Mouse (Mus musculus) MEL (cell line): Measurements from ENCODE around the gene Tnc. TPM values are rescaled to one million over a fixed set of nuclear protein-coding genes. Genes with fewer than 3 reads are reported as not detected.

Experiments
- DNase-seq: peaks from one replicate; pipeline ENCODE4 v3.0.0; 2011; ENCODE audit warnings: low read depth, low spot score
- H3K27ac ChIP-seq: 2 replicates; pipeline ENCODE4 v1.5.1; 2012; ENCODE audit warnings: low read depth, mild to moderate bottlenecking, control low read depth, low read length, moderate library complexity; ENCODE audit not compliant: control insufficient read depth
- H3K27me3 ChIP-seq, 2 experiments: fragments of 150-350 bp in 1 of 2; sonication (generic) in 1 of 2; 2 replicates each; pipeline ENCODE4 v1.6.1; 2012; ENCODE audit warnings: low read length in 2 of 2, mild to moderate bottlenecking in 2 of 2, improper control_type of control experiment in 1 of 2, moderate library complexity in 1 of 2; ENCODE audit not compliant: insufficient read depth in 2 of 2, control insufficient read depth in 1 of 2
- H3K36me3 ChIP-seq, 2 experiments: 2 replicates each; pipeline ENCODE4 v1.6.1; 2012 to 2014; ENCODE audit warnings: low read length in 2 of 2, improper control_type of control experiment in 1 of 2, inconsistent platforms in 1 of 2, mild to moderate bottlenecking in 1 of 2; ENCODE audit not compliant: insufficient read depth in 2 of 2, control insufficient read depth in 1 of 2
- H3K4me1 ChIP-seq, 2 experiments: fragments of 150-350 bp in 1 of 2; sonication (generic) in 1 of 2; 2 replicates each; pipeline ENCODE4 v1.6.1; 2012; ENCODE audit warnings: low read length in 2 of 2, improper control_type of control experiment in 1 of 2, mild to moderate bottlenecking in 1 of 2; ENCODE audit not compliant: insufficient read depth in 2 of 2, control insufficient read depth in 1 of 2
- H3K4me3 ChIP-seq, 2 experiments: fragments of 150-350 bp in 1 of 2; sonication (generic) in 1 of 2; 2 replicates each; pipeline ENCODE4 v1.5.1; 2012; ENCODE audit warnings: low read depth in 2 of 2, low read length in 2 of 2, mild to moderate bottlenecking in 2 of 2, moderate library complexity in 2 of 2, control low read depth in 1 of 2, improper control_type of control experiment in 1 of 2; ENCODE audit not compliant: control insufficient read depth in 1 of 2, insufficient read depth in 1 of 2
- H3K79me2 ChIP-seq: 2 replicates; pipeline ENCODE4 v1.6.1; 2012; ENCODE audit warnings: mild to moderate bottlenecking, low read length, moderate library complexity; ENCODE audit not compliant: control insufficient read depth, poor library complexity, insufficient read depth
- H3K9ac ChIP-seq: 2 replicates; pipeline ENCODE4 v1.6.1; 2012; ENCODE audit warnings: low read depth, mild to moderate bottlenecking, control low read depth, low read length, moderate library complexity; ENCODE audit not compliant: control insufficient read depth, poor library complexity, severe bottlenecking
- H3K9me3 ChIP-seq: fragments of 150-350 bp; sonication (generic); replicated peaks from 2 replicates; pipeline ENCODE4 v1.6.1; 2012; ENCODE audit warnings: mild to moderate bottlenecking, low read length, improper control_type of control experiment, moderate library complexity; ENCODE audit not compliant: insufficient read depth
- CHD1 ChIP-seq: IDR thresholded peaks from 2 replicates; pipeline ENCODE4 v1.6.1; 2012; ENCODE audit warnings: low read depth, mild to moderate bottlenecking, inconsistent platforms, low read length, improper control_type of control experiment
- ELF1 ChIP-seq: IDR thresholded peaks from 2 replicates; pipeline ENCODE4 v1.6.1; 2014; ENCODE audit warnings: low read depth, mild to moderate bottlenecking, inconsistent platforms, low read length, improper control_type of control experiment, moderate library complexity
- EP300 ChIP-seq, 2 experiments: IDR thresholded peaks; 2 replicates each; pipeline ENCODE4 v1.6.1; 2011; ENCODE audit warnings: improper control_type of control experiment in 2 of 2, low read length in 2 of 2, low read depth in 1 of 2, mild to moderate bottlenecking in 1 of 2
- ETS1 ChIP-seq: IDR thresholded peaks from 2 replicates; pipeline ENCODE4 v1.6.1; 2012; ENCODE audit warnings: low read depth, mild to moderate bottlenecking, inconsistent platforms, low read length, improper control_type of control experiment, moderate library complexity
- GABPA ChIP-seq: IDR thresholded peaks from 2 replicates; pipeline ENCODE4 v1.6.1; 2012; ENCODE audit warnings: low read depth, mild to moderate bottlenecking, inconsistent platforms, low read length, improper control_type of control experiment, moderate library complexity
- GATA1 ChIP-seq: IDR thresholded peaks from 2 replicates; pipeline ENCODE4 v1.6.1; 2011; ENCODE audit warnings: low read depth, low read length, improper control_type of control experiment
- JUND ChIP-seq: IDR thresholded peaks from 2 replicates; pipeline ENCODE4 v1.6.1; 2011; ENCODE audit warnings: low read depth, mild to moderate bottlenecking, improper control_type of control experiment, low read length
- MXI1 ChIP-seq: IDR thresholded peaks from 2 replicates; pipeline ENCODE4 v1.6.1; 2011; ENCODE audit warnings: mild to moderate bottlenecking, low read depth, low read length, improper control_type of control experiment
- MYC ChIP-seq: IDR thresholded peaks from 2 replicates; pipeline ENCODE4 v1.6.1; 2011; ENCODE audit warnings: low read depth, mild to moderate bottlenecking, low read length, improper control_type of control experiment, moderate library complexity
- NELFE ChIP-seq: IDR thresholded peaks from 2 replicates; pipeline ENCODE4 v1.6.1; 2011; ENCODE audit warnings: low read depth, low read length, improper control_type of control experiment
- POLR2AphosphoS2 ChIP-seq: IDR thresholded peaks from 2 replicates; pipeline ENCODE4 v1.6.1; 2011; ENCODE audit warnings: low read length, improper control_type of control experiment
- RAD21 ChIP-seq: IDR thresholded peaks from 2 replicates; pipeline ENCODE4 v1.6.1; 2011; ENCODE audit warnings: mild to moderate bottlenecking, low read depth, low read length, improper control_type of control experiment
- RCOR1 ChIP-seq: IDR thresholded peaks from 2 replicates; pipeline ENCODE4 v1.6.1; 2012; ENCODE audit warnings: low read depth, mild to moderate bottlenecking, inconsistent platforms, low read length, improper control_type of control experiment
- TAL1 ChIP-seq: IDR thresholded peaks from 2 replicates; pipeline ENCODE4 v1.6.1; 2012; ENCODE audit warnings: mild to moderate bottlenecking, inconsistent platforms, low read length, moderate library complexity, mixed read lengths
- TBP ChIP-seq: IDR thresholded peaks from 2 replicates; pipeline ENCODE4 v1.8.0; 2011; ENCODE audit warnings: low read depth, low read length, improper control_type of control experiment
- TCF12 ChIP-seq: IDR thresholded peaks from 2 replicates; pipeline ENCODE4 v1.6.1; 2014; ENCODE audit warnings: low read depth, mild to moderate bottlenecking, inconsistent platforms, low read length, improper control_type of control experiment, moderate library complexity
- USF1 ChIP-seq: IDR thresholded peaks from 2 replicates; pipeline ENCODE4 v1.6.1; 2014; ENCODE audit warnings: low read depth, mild to moderate bottlenecking, inconsistent platforms, low read length, improper control_type of control experiment, moderate library complexity
- ZNF384 ChIP-seq: IDR thresholded peaks from 2 replicates; pipeline ENCODE4 v1.6.1; 2012; ENCODE audit warnings: low read depth, mild to moderate bottlenecking, inconsistent platforms, low read length, improper control_type of control experiment
- polyA plus RNA-seq, 2 experiments: library from polyadenylated mRNA; stranded (reverse) in 1 of 2; unstranded in 1 of 2; fragments of >175 nt in 1 of 2; fragments of >200 nt in 1 of 2; gene quantifications; 2 replicates each; pipeline versions ENCODE4 v1.2.1 to v1.2.4; 2012; ENCODE audit warnings: low replicate concordance in 2 of 2, low read depth in 1 of 2; ENCODE audit not compliant: insufficient read length in 2 of 2, insufficient read depth in 1 of 2, missing spikeins in 1 of 2
- total RNA-seq: library from RNA; depleted of rRNA; stranded (reverse); fragments of 300-350 nt; gene quantifications from 2 replicates; pipeline ENCODE4 v1.2.3, GENCODE M21; 2012

The Tnc gene
- total and polyA plus RNA-seq, 3 experiments, result not detected

GRCm38 (mm10) chr4:63993462-63994113 is 53.2 kb downstream of the Tnc start:
- Histone ChIP-seq H3K9ac (no peak overlapping the region), H3K27me3 (no peaks in the 10 kb centered on the region), H3K9me3 (no peaks in the 10 kb centered on the region), H3K27ac (no peak overlapping the region), H3K79me2 (no peaks in the 10 kb centered on the region), H3K36me3 (no peaks in the 10 kb centered on the region), H3K4me3 (no peak overlapping the region), H3K4me1 (no peaks in the 10 kb centered on the region)
- TF ChIP-seq POLR2AphosphoS2 (no peak), ETS1 (no peak), ELF1 (no peak), EP300 (IDR thresholded peaks at IDR 0.05; ENCODE audit: low read depth in 1 of 2, low read length in 2 of 2) (no peak)
- no peak for DNase-seq

GRCm38 (mm10) chr4:63990216-63990615 is 56.6 kb downstream of the Tnc start:
- H3K27ac ChIP-seq, result no peak overlapping the region
- H3K36me3 ChIP-seq, result no peaks in the 10 kb centered on the region
- no peak for TF ChIP-seq MXI1
- TF ChIP-seq RCOR1, result no peak
- TF ChIP-seq, all 39 proteins: peak for 0
- H3K27me3 ChIP-seq, result no peaks in the 10 kb centered on the region
- DNase-seq, result no peak
- H3K9ac ChIP-seq, result no peak overlapping the region
- no peaks in the 10 kb centered on the region for H3K9me3 ChIP-seq
- H3K4me3 ChIP-seq, result no peak overlapping the region
- no peaks in the 10 kb centered on the region for H3K79me2 ChIP-seq
- no peaks in the 10 kb centered on the region for H3K4me1 ChIP-seq

- Histone ChIP-seq H3K36me3 (no peaks in the 10 kb centered on the region), H3K79me2 (no peaks in the 10 kb centered on the region), H3K4me3 (no peak overlapping the region), H3K9ac (no peak overlapping the region), H3K9me3 (no peaks in the 10 kb centered on the region), H3K4me1 (no peaks in the 10 kb centered on the region), H3K27ac (no peak overlapping the region), H3K27me3 (no peaks in the 10 kb centered on the region)
- TF ChIP-seq GABPA (no peak), TAL1 (no peak), USF1 (no peak), GATA1 (no peak), RAD21 (no peak), EP300 (IDR thresholded peaks at IDR 0.05; ENCODE audit: low read depth in 1 of 2, low read length in 2 of 2) (no peak), MYC (no peak), NELFE (no peak), ETS1 (no peak), TBP (no peak), ZNF384 (no peak), ELF1 (no peak), TCF12 (no peak), CHD1 (no peak), JUND (no peak)
- DNase-seq, result no peak
These were observed 58.7 kb downstream of the Tnc start for GRCm38 (mm10) chr4:63988090-63988489.
